Mouse (Mus musculus) adrenal gland, adult (tissue): ENCODE measurements around the gene C1rb.
"Not testable (repeated sequence)": the region's sequence is repeated elsewhere in the genome, so short reads cannot be mapped to it uniquely, and the experiment has no call there.

ENCODE experiments used
- DNase-seq, 2 experiments: peaks; one replicate each; pipeline ENCODE4 v3.0.0; 2022 to 2023; ENCODE audit warnings: low spot score in 1 of 2; ENCODE audit not compliant: inconsistent age in 2 of 2

Gene C1rb

DNA sequence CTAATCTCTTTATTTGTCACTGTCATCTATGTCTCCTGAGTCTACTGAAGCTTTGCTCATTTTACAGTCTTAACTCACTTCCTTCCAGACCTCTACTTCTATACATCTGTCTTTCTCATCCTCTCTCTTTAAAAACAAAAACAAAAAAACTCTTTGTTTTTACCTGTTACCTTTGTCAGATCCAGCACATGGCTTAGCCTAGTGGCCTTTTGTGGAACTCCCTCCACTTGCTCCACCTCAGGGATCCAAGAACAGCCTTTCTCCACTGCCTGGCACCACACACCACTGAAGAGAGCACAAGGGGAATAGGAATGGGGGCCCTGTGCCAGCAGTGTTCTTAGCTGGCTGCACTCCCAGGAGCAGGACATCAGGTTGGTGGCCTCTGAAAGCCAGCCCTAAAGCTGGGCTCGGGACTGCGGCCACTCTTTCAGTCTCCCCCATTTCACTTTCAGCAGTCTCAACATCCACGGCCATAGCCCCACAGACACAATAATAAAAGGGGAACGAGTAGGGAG, 22.1 kb downstream of the C1rb start:
- DNase-seq: peak; percentile 64 to 80

DNA sequence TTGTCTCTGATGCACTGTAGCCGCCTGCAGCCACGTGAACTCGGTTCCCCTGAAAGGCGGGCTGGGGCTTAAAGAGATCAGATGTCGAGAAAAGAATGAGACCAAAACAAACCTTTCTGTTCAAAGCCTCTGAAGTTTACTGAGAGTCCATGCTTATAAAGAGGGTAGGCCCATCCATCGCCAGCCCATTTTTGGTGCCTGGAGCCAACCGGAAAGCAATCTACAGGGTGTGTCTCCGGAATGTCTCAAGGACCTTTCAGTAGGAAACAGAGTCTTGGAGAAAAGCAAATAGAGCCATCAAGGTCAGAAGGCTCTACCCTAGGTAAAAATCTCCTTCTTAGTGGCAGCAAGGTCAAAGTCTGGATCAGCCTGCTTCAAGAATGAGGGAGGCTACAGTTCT, 23.0 kb downstream of the C1rb start:
- no peak for DNase-seq

- DNase-seq: peak; percentile 39 to 73
Observed at GRCm38 (mm10) chr6:124602031-124602430, 31.9 kb downstream of the C1rb start.

- no peak for DNase-seq
Observed at GRCm38 (mm10) chr6:124625612-124626011, 55.5 kb downstream of the C1rb start.

- not testable (repeated sequence) for DNase-seq
Observed at GRCm38 (mm10) chr6:124626184-124626583, 56.1 kb downstream of the C1rb start.

GRCm38 (mm10) chr6:124630763-124631162, 60.7 kb downstream of the C1rb start:
- no peak for DNase-seq
